Mouse (Mus musculus) frontal cortex, adult 2 months (tissue): ENCODE data around the gene Btbd35f9. TPM values are rescaled to one million over a fixed set of nuclear protein-coding genes. Genes with fewer than 3 reads are reported as not detected.
"Not testable (repeated sequence)": the region's sequence is repeated elsewhere in the genome, so short reads cannot be mapped to it uniquely, and the experiment has no call there.

Experiments used
- DNase-seq, 2 experiments: peaks; one replicate each; pipeline ENCODE4 v3.0.0; 2022; ENCODE audit warnings: low spot score in 1 of 2; ENCODE audit errors: extremely low spot score in 1 of 2
- polyA plus RNA-seq: library from polyadenylated mRNA; depleted of rRNA; stranded (reverse); fragments of >200 nt; gene quantifications from 2 replicates; pipeline ENCODE4 v1.2.3, GENCODE M21; 2012; rRNA removed

The Btbd35f9 gene
- polyA plus RNA-seq: not detected in 2 replicates

DNA sequence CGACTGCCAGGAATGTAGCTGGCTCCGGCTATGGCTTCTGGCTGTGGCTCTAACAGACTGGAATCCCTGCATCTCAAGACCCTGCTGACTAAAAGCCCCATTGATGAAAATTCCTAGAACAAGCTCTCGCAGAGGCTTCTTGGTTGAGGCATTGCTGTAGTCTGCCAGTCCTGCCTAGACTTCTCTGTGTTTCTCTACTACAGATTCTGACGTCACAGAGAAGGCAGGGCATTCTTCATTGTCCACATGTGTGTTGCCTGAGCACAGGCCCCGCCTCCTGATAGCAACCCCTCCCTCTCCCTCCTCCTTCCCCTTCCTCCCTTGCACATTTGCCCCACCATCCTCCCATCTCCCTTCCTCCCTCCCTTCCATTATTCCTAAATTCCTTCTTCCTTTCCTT lies at the start of gene Btbd35f9:
Gene Btbd35f9, minus strand, starts transcription at position 101 of the 400 bp plus-strand sequence.
- not testable (repeated sequence) for DNase-seq

Other genes with a start within 250 kb of the Btbd35f9 start
- not detected in 2 replicates for gene Btbd35f6, start 205.0 kb downstream of the Btbd35f9 start, polyA plus RNA-seq
- not detected in 2 replicates for gene Gm21870, start 174.7 kb downstream of the Btbd35f9 start, polyA plus RNA-seq
- not detected in 2 replicates for gene Spin2g, start 77.2 kb upstream of the Btbd35f9 start, polyA plus RNA-seq